ENCODE assay signal across 8 mouse cellular contexts in the genomic region with DNA sequence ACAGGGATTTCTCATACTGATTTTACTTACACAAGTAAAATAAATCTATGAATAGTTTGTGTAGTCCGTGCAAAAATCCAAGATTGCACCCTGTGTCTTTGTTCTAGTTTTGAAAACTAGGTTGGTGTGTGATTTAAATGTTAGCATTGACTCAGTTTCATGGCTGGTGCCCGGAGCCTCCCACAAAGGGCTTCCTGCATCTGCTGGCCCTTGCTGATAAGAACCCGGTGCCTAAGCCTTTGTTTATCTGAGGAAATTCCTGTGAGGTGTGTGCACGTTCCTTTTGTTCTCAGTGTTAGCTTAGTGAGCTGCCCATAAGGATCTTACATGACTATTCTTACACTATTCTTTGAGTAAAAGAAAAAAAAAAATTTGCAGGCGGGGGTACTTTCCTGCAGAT. TPM values are rescaled to one million over a fixed set of nuclear protein-coding genes. Genes with fewer than 3 reads are reported as not detected.
DNase-seq lines count a peak whose midpoint lies in the region; ATAC-seq and TF ChIP-seq lines count a peak whose summit lies in the region.

No protein-coding gene starts in this region.

- peaks cover 2% of the 10 kb centered on the region; the same call in 1 of the 2 replicates for H3K4me1 ChIP-seq in heart, adult 2 months (ENCODE audit: control insufficient read depth, insufficient read depth, low read length)
- no peaks in the 10 kb centered on the region for H3K4me1 ChIP-seq in forebrain, embryonic 12.5 days

- no peaks in the 10 kb centered on the region for H3K9me3 ChIP-seq in forebrain, embryonic 12.5 days

- DNase-seq in gastrocnemius, adult 2 months = no peak
- DNase-seq in gastrocnemius, postnatal 25 days = no peak
- DNase-seq in heart, adult 2 months = peak in 1 of 2 experiments; percentile 45
- peak; percentile 21 to 28 for DNase-seq in kidney, postnatal 36 days
- peak; percentile 76 for DNase-seq in lung, postnatal 36 days
- no peak for DNase-seq in MN1 (ENCODE audit: low spot score)

- peaks cover 4% of the 10 kb centered on the region for H3K36me3 ChIP-seq in heart, adult 2 months (ENCODE audit: control insufficient read depth, insufficient read depth, low read length)
- H3K36me3 ChIP-seq in forebrain, embryonic 12.5 days (replicated peaks) = peaks cover 39% of the 10 kb centered on the region

- intact Hi-C loops in gastrocnemius, adult 2 months (cut with DNase I) = no loop called here
- intact Hi-C loops in heart, adult 2 months (cut with DNase I) = loop anchor here (2.0 kb wide), 1 partner anchor 20 kb away; no protein-coding TSS in a partner anchor

- H3K27ac ChIP-seq in gastrocnemius, adult 2 months = peak overlapping the region; percentile 54; the same call in 1 of the 2 replicates
- peak overlapping the region; percentile 36 for H3K27ac ChIP-seq in heart, adult 2 months
- H3K27ac ChIP-seq in forebrain, embryonic 12.5 days = no peak overlapping the region

- no peaks in the 10 kb centered on the region for H3K27me3 ChIP-seq in heart, adult 2 months (ENCODE audit: control insufficient read depth, insufficient read depth, low read length)
- no peaks in the 10 kb centered on the region for H3K27me3 ChIP-seq in forebrain, embryonic 12.5 days

- no peak for TF ChIP-seq CTCF in gastrocnemius, adult 2 months (IDR thresholded peaks at IDR 0.05)
- TF ChIP-seq CTCF in heart, adult 2 months (IDR thresholded peaks at IDR 0.05) = no peak

- H3K9ac ChIP-seq in heart, adult 2 months (ENCODE audit: low read depth, low read length) = no peak overlapping the region
- no peak overlapping the region for H3K9ac ChIP-seq in forebrain, embryonic 12.5 days

- WGBS in heart, adult 2 months = 23% methylated on average over 5 of the region's 5 CpGs
- 55% methylated on average over 5 of the region's 5 CpGs for WGBS in forebrain, embryonic 12.5 days

- H3K4me2 ChIP-seq in forebrain, embryonic 12.5 days = no peak overlapping the region

- H3K4me3 ChIP-seq in gastrocnemius, adult 2 months = no peak overlapping the region
- no peak overlapping the region for H3K4me3 ChIP-seq in heart, adult 2 months
- H3K4me3 ChIP-seq in forebrain, embryonic 12.5 days (replicated peaks) = no peak overlapping the region

- no peaks in the 10 kb centered on the region for H3K79me2 ChIP-seq in heart, adult 2 months (replicated peaks; ENCODE audit: control insufficient read depth, insufficient read depth, low read length)

- ATAC-seq in monocyte, adult 5-6 weeks (replicated peaks; ENCODE audit: insufficient number of reproducible peaks, low FRiP score, low TSS enrichment, poor library complexity, severe bottlenecking) = no peak
- no peak for ATAC-seq in forebrain, embryonic 12.5 days (ENCODE audit: low FRiP score)

- peak; percentile 34; the same call in 1 of the 2 replicates for TF ChIP-seq POLR2A in heart, adult 2 months (IDR thresholded peaks at IDR 0.05; ENCODE audit: insufficient read depth, low read depth, low read length)

- peak; percentile 84; the same call in 1 of the 2 replicates for TF ChIP-seq EP300 in heart, adult 2 months (IDR thresholded peaks at IDR 0.05; ENCODE audit: insufficient read depth, low read depth, low read length)

RNA-seq across cellular contexts. Expression of a gene that starts 16.4 kb away (rescaled TPM):
- total RNA-seq in gastrocnemius, adult 2 months (2021) = 10 to 100 TPM; 31.6 to 31.8 TPM
- 10 to 100 TPM; 27.9 to 33.0 TPM for total RNA-seq in gastrocnemius, postnatal 25 days (2021)
- total RNA-seq in heart, adult 2 months (2021) = 10 to 100 TPM; 25.2 to 27.0 TPM
- polyA plus RNA-seq in heart, adult 2 months (2012; rRNA removed) = 9.9 and 16.2 TPM in 2 replicates
- total RNA-seq in monocyte, adult 5-6 weeks (2017) = 40.5 to 54.9 TPM (median 49.6 TPM) in 3 replicates
- polyA plus RNA-seq in forebrain, embryonic 12.5 days (2016; fragmentation: Nextera tagmentation; extraction: Ambion mirVana) = 42.7 and 44.4 TPM in 2 replicates

RNA-seq across cellular contexts. Expression of a gene that starts 18.1 kb away (rescaled TPM):
- total RNA-seq in gastrocnemius, adult 2 months (2021) = 1 to 10 TPM; 1.6 to 1.9 TPM
- total RNA-seq in gastrocnemius, postnatal 25 days (2021) = 1 to 10 TPM; 1.8 to 2.0 TPM
- total RNA-seq in heart, adult 2 months (2021) = 1 to 10 TPM; 4.8 TPM
- 4.4 and 6.2 TPM in 2 replicates for polyA plus RNA-seq in heart, adult 2 months (2012; rRNA removed)
- total RNA-seq in monocyte, adult 5-6 weeks (2017) = 0.43 to 1.4 TPM in 2 of 3 replicates, not detected in the other
- 7.3 and 8.1 TPM in 2 replicates for polyA plus RNA-seq in forebrain, embryonic 12.5 days (2016; fragmentation: Nextera tagmentation; extraction: Ambion mirVana)

RNA-seq across cellular contexts. Expression of a gene that starts 23.4 kb away (rescaled TPM):
- total RNA-seq in gastrocnemius, adult 2 months (2021) = not detected
- under 1 TPM; 0.46 to 0.96 TPM for total RNA-seq in gastrocnemius, postnatal 25 days (2021)
- total RNA-seq in heart, adult 2 months (2021) = under 1 TPM; 0.11 to 0.29 TPM
- polyA plus RNA-seq in heart, adult 2 months (2012; rRNA removed) = 0.21 and 0.53 TPM in 2 replicates
- 2.8 to 6.6 TPM (median 2.8 TPM) in 3 replicates for total RNA-seq in monocyte, adult 5-6 weeks (2017)
- 63.1 and 65.9 TPM in 2 replicates for polyA plus RNA-seq in forebrain, embryonic 12.5 days (2016; fragmentation: Nextera tagmentation; extraction: Ambion mirVana)

RNA-seq across cellular contexts. Expression of a gene that starts 42.8 kb away (rescaled TPM):
- 1 to 10 TPM; 2.8 to 3.4 TPM for total RNA-seq in gastrocnemius, adult 2 months (2021)
- 1 to 10 TPM; 2.4 to 2.8 TPM for total RNA-seq in gastrocnemius, postnatal 25 days (2021)
- total RNA-seq in heart, adult 2 months (2021) = 1 to 10 TPM; 1.4 to 2.1 TPM
- 1.00 and 1.9 TPM in 2 replicates for polyA plus RNA-seq in heart, adult 2 months (2012; rRNA removed)
- total RNA-seq in monocyte, adult 5-6 weeks (2017) = 1.2 to 4.3 TPM (median 3.9 TPM) in 3 replicates
- polyA plus RNA-seq in forebrain, embryonic 12.5 days (2016; fragmentation: Nextera tagmentation; extraction: Ambion mirVana) = 6.3 and 6.9 TPM in 2 replicates

Comparison
In these comparisons a context has a peak if more than half of its experiments do, and no peak if none do; other contexts are left out.
1. DNase-seq: peak in kidney, postnatal 36 days (2 of 2) and lung, postnatal 36 days (single experiment); none in gastrocnemius, adult 2 months (single experiment), gastrocnemius, postnatal 25 days (single experiment) and MN1 (single experiment).